Mouse (Mus musculus) B cell, adult 2 months (primary cell): Measurements from ENCODE around the gene Pmf1.

Source experiments
- DNase-seq, 2 experiments: peaks; one replicate each; pipeline ENCODE4 v3.0.0; 2022

Gene Pmf1

DNA sequence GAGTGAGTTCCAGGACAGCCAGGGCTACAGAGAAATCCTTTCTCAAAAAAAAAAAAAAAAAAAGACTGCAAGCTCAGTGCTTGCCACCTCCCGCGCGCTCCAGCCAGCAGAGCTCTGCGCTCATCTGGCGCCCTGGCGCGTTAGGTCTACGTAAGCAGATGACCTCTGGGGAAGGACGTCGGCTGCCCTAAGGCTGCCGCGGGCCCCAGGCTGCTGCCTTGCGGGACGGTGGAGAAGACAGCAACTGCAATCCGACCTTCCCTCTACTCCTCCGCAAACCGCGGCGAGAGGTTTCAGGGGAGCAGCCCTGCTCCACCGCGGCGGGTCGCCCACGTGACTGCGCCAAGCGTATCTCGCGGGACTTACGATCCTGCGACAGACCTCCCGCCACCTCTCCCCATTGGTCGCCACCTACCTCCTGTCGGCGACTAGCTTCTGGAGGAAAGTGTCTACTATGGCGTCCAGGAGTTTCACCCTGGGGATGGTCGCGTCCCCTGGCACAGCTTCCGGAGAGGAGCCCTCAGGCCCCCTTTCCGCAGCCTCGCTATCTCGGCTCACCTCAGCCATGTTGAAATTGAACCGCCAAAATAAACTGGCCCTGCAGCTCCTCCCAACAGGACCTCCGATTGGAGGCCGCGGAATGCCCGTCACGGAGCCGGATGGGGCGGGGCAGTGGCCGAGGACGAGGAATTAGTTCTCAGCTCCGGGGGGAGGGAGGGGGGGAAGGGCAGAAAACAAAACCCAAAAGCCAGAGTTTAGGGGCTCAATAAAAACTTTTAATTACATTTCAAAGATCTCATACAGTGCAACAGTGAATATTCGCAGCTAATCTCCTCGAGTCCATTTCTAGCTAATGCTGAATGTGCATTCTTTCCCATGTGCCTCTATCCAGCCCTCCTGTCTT, at the start of gene Pmf1:
TSS of gene Pmf1 (minus strand) at position 591 of the 904 bp plus-strand sequence.
- peak; percentile 93 for DNase-seq

GRCm38 (mm10) chr3:88458778-88459219, 48.7 kb upstream of the Pmf1 start:
- no peak for DNase-seq

DNA sequence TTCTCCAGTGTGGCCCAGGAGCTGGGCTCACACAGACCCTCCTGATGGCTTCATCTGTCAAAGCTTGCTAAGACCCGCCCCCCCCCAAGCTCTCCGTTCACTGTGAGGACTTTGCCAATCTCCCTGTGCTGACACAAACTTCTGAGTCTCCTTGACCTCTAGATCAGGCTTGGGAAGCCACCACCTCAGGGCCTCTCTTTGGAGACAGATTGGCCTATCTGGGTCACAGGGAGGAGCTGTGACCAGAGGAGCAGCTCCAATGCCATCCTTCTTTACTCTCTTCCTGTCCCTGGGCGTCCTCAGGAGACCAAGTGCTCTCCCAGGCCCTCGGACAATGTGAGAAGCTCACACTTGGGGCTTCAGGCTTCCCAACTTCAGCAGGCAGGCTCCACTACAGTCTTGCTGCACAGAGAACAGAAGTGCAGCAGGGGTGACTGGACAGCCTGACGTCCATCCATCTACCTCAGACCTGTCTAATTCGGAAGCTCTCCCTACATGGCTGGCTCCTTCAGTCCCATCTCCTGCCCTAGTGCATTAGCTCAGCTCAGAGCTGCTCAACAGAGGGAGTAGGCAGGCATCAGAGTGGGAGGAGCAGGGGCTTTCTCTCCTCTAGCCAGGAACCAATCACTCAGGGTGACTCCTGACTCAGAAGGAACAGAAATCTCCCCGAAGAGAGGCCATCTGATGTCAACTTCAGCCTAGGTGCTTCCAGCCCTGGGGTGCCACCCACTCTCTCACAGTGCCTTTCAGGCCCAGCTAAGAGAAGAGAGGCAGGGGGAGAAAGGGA, 46.8 kb upstream of the Pmf1 start:
- no peak for DNase-seq

GRCm38 (mm10) chr3:88456313-88456712, 46.2 kb upstream of the Pmf1 start:
- no peak for DNase-seq

GRCm38 (mm10) chr3:88455588-88456264, 45.6 kb upstream of the Pmf1 start:
- no peak for DNase-seq

GRCm38 (mm10) chr3:88454762-88455587, 44.8 kb upstream of the Pmf1 start:
- no peak for DNase-seq

- DNase-seq = peak; percentile 59 to 60
Observed at GRCm38 (mm10) chr3:88453986-88454385, 43.9 kb upstream of the Pmf1 start.

GRCm38 (mm10) chr3:88453369-88453768, 43.2 kb upstream of the Pmf1 start:
- DNase-seq = no peak

DNA sequence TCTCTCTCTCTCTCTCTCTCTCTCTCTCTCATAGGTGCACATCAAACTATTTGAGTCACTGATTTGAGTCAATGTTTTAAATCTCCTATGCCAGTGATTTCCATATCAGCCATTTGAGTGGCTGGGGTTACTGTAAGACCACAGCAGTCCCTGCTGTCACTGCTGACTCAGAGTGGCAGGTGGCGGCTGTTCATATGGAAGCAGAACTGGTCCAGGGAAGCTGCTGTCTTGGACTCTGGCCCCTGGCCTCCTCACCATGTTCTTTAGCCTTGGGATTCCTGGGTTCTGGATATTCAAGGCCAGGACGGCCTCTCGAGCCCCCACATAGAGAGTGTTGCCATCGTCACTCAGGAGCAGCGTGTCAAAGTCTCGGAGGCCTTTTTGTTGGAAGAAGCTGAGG, 42.6 kb upstream of the Pmf1 start:
- no peak for DNase-seq

- DNase-seq = no peak
Observed at GRCm38 (mm10) chr3:88452246-88452645, 42.1 kb upstream of the Pmf1 start.

GRCm38 (mm10) chr3:88450379-88451131, 40.4 kb upstream of the Pmf1 start:
- DNase-seq = no peak

GRCm38 (mm10) chr3:88449395-88450023, 39.4 kb upstream of the Pmf1 start:
- DNase-seq = no peak

GRCm38 (mm10) chr3:88448443-88448842, 38.3 kb upstream of the Pmf1 start:
- no peak for DNase-seq

- DNase-seq = no peak
Observed at GRCm38 (mm10) chr3:88447676-88448183, 37.6 kb upstream of the Pmf1 start.

DNA sequence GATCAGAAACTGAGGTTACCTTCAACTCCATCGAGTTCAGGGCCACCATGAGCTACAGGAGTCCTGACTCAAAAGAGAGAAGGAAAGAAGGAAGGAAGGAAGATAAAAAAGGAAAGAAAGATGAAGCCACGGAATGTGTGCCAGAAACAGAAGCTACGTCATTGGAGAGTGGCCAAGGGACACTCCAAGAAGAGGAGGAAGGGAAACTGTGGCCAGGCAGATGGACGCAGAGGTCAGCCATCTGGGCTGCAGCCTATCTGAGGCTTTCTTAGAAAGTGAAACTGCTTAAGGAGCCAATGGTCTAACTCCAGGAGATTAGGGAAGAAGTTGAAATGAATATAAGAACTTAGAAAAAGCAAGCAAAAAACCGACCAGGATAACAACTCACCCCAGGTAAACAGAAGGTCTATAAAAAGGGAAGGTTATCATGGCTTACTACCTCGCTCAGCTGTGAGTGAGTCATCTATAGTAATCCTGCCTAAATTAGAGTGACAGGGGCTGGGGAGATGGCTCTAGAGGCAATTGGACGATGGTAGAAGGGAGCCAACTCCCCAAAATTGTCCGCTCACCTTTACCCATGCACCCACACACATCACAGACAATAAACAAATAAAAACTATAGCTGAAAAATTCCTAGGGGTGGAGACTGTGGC, 36.5 kb upstream of the Pmf1 start:
- no peak for DNase-seq

GRCm38 (mm10) chr3:88442888-88443287, 32.8 kb upstream of the Pmf1 start:
- no peak for DNase-seq

- DNase-seq = no peak
Observed at GRCm38 (mm10) chr3:88442488-88442887, 32.4 kb upstream of the Pmf1 start.

- peak; percentile 64 to 70 for DNase-seq
Observed at GRCm38 (mm10) chr3:88440500-88441381, 30.6 kb upstream of the Pmf1 start.

- no peak for DNase-seq
Observed at GRCm38 (mm10) chr3:88439582-88439981, 29.5 kb upstream of the Pmf1 start.
